Mouse (Mus musculus) bone marrow, adult 2 months (tissue): ENCODE measurements around the gene Vmn1r64. TPM values are rescaled to one million over a fixed set of nuclear protein-coding genes. Genes with fewer than 3 reads are reported as not detected.
"Not testable (repeated sequence)": the region's sequence is repeated elsewhere in the genome, so short reads cannot be mapped to it uniquely, and the experiment has no call there.

Source experiments
- H3K27ac ChIP-seq: fragments of 200-500 bp; 2 replicates; pipeline ENCODE4 v1.5.1; 2012; ENCODE audit warnings: low read depth, mild to moderate bottlenecking, control low read depth, inconsistent platforms, low read length; ENCODE audit not compliant: control insufficient read depth, poor library complexity, insufficient read depth
- H3K4me1 ChIP-seq: fragments of 200-500 bp; 2 replicates; pipeline ENCODE4 v1.6.1; 2011; ENCODE audit warnings: low read length; ENCODE audit not compliant: control insufficient read depth, insufficient read depth
- H3K4me3 ChIP-seq: fragments of 200-500 bp; replicated peaks from 2 replicates; pipeline ENCODE3; 2011; ENCODE audit warnings: mild to moderate bottlenecking, low read depth, low read length, control low read depth; ENCODE audit not compliant: control insufficient read depth
- CTCF ChIP-seq: fragments of 200-500 bp; IDR thresholded peaks from 2 replicates; pipeline ENCODE4 v1.5.1; 2011; ENCODE audit warnings: low read length, control low read depth; ENCODE audit not compliant: control insufficient read depth, insufficient read depth
- POLR2A ChIP-seq: fragments of 200-500 bp; IDR thresholded peaks from 2 replicates; pipeline ENCODE4 v1.6.1; 2011; ENCODE audit warnings: low read depth, mild to moderate bottlenecking, control low read depth, low read length, borderline replicate concordance; ENCODE audit not compliant: control insufficient read depth
- WGBS: fragments of 180-500 bp; shearing (Covaris S2); methylation state at CpG from one replicate; pipeline ENCODE4 v1.1.7; 2018; 5-methylcytosine and 5-hydroxymethylcytosine counted together
- polyA plus RNA-seq: library from polyadenylated mRNA; stranded (reverse); fragments of >200 nt; gene quantifications from 2 replicates; pipeline ENCODE4 v1.2.4, GENCODE M21; 2011; ENCODE audit warnings: low replicate concordance; ENCODE audit not compliant: missing spikeins, insufficient read depth, insufficient read length

Vmn1r64 gene
- polyA plus RNA-seq: not detected in 2 replicates

DNA sequence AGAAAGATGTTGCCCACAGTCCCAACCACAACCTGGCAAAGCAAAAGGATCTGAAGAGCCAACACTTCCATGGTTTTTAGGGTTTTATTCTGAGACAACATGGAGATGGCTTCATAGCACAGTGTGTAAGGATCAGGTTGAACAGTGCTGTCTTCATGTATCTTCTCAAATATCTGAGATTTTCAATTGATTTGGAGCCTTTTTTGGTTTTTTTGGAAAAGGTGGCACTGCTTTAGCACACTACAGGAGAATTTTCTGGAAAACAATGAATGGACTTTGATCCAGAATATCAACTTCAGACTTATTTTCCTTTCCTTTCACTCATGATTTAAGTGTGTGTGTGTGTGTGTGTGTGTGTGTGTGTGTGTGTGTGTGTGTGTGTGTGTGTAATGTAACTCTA lies at the start of gene Vmn1r64:
Gene Vmn1r64, minus strand, starts transcription at position 101 of the 400 bp plus-strand sequence.
- Histone ChIP-seq H3K4me1 (no peaks in the 10 kb centered on the region), H3K27ac (no peak within 1 kb of the TSS), H3K4me3 (no peak within 1 kb of the TSS)
- TF ChIP-seq POLR2A (no peak), CTCF (no peak)

DNA sequence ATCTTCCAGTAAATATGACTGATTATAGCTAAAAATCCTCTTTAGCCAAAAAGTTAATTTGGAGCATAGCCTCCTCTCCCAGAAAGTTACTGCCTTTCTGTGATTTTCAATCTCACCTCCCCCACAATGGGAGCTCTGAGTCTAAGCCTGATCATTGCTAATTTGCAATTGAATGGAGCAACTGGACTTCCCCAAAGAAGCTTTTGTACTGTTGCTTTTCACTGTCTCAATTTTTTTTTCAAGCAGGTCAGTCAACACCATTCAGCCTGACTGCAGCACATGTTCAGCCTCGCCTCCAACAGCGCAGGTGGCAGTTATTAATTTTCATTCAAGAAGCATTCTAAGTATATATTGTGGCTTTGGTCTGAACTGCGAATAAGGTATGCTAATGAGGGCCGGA lies 14.9 kb upstream of the Vmn1r64 start:
- TF ChIP-seq CTCF (no peak), POLR2A (no peak)
- no peaks in the 10 kb centered on the region for H3K4me1 ChIP-seq
- WGBS: 82% methylated on average over 4 of the region's 4 CpGs
- no peak overlapping the region for H3K27ac ChIP-seq
- H3K4me3 ChIP-seq: no peak overlapping the region

DNA sequence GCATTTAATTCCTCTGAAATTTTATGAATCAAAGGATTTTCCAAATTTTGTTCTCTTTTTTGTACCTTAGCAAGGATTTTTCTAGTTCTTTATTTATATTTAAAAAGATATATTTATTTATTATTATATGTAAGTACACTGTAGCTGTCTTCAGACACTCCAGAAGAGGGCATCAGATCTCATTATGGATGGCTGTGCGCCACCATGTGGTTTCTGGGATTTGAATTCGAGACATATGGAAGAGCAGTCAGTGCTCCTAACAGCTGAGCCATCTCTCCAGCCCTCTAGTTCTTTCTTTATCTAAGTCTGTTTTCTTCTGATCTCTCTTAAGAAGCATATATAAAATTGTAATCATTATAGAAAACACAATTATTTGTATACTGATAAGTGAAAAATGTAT lies 12.9 kb upstream of the Vmn1r64 start:
- not testable (repeated sequence) for H3K4me3 ChIP-seq, H3K4me1 ChIP-seq, H3K27ac ChIP-seq
- 59% methylated on average over 2 of the region's 2 CpGs for WGBS

Other genes starting within 250 kb of the Vmn1r64 start
- not detected in 2 replicates for gene Vmn1r62, start 210.9 kb downstream of the Vmn1r64 start, polyA plus RNA-seq
- gene Vmn1r63, start 79.1 kb downstream of the Vmn1r64 start, polyA plus RNA-seq: not detected in 2 replicates
- gene Vmn1r65, start 126.5 kb upstream of the Vmn1r64 start, polyA plus RNA-seq: not detected in 2 replicates
- not detected in 2 replicates for gene Nlrp4c, start 160.6 kb upstream of the Vmn1r64 start, polyA plus RNA-seq